Mouse (Mus musculus): Measurements from ENCODE around the gene Shld2.
"Not testable (repeated sequence)": the region's sequence is repeated elsewhere in the genome, so short reads cannot be mapped to it uniquely, and the experiment has no call there.

Gene Shld2

DNA sequence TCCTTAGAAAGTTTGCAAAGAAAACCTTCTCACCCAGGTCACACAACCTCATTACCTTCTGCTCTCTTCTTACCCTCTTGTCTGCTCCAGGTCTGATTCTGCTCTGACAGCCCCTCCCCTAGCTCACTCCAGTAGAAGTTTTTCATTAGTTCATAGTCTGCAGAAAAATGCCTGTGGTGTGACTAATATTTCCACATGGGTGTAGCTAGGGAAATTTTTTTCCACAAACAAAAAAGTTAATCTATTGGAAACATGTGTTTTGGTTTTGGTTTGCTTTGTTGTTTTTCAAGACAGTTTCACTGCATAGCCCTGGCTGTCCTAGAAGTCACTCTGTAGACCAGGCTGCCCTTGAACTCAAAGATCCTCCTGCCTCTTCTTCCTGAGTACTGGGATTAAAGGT is 7.8 kb upstream of the Shld2 start:
- no peak for DNase-seq (ENCODE audit: low spot score in 2 of 2)

GRCm38 (mm10) chr14:34317431-34317830 is 7.1 kb upstream of the Shld2 start:
- no peak for DNase-seq (ENCODE audit: low spot score in 2 of 2)

GRCm38 (mm10) chr14:34316346-34316745 is 6.1 kb upstream of the Shld2 start:
- no peak for DNase-seq (ENCODE audit: low spot score in 2 of 2)

GRCm38 (mm10) chr14:34314796-34315195 is 4.5 kb upstream of the Shld2 start:
- DNase-seq (ENCODE audit: low spot score in 2 of 2) = no peak

GRCm38 (mm10) chr14:34314383-34314782 is 4.1 kb upstream of the Shld2 start:
- not testable (repeated sequence) for DNase-seq (ENCODE audit: low spot score in 2 of 2)

GRCm38 (mm10) chr14:34313612-34314011 is 3.3 kb upstream of the Shld2 start:
- no peak for DNase-seq (ENCODE audit: low spot score in 2 of 2)

DNA sequence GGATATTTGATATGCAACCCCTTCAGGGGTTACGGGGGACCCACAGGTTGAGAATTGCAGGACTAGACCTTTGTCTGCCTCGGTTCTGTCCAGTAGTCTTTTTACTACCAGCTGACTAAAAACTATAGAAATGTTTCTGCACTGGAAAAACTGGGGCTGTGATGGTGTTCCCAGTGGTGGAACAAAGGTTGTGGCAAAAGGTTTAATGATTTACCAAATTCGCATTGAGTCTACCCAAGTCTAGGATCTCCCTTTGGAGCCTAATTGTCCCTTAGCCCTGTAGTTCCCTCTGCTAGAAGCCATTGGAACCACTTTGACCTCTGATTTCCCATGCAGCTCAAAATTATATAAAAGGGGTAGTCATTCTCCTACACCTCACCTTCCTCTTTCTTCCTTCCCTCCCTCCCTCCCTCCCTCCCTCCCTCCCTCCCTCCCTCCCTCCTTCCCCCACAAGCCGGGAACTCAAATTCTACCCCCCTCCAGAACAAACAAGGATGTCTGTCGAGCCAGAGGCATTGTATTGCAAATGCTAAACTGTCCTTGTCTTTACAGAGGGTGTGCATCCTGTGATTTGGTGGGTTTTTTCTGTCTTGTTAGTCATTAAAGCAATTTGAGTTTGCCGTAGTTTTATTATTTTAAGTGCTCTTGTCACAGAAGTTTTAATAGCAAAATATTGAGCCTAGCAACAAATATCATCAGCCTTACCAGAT is 2.2 kb upstream of the Shld2 start:
- DNase-seq (ENCODE audit: low spot score in 2 of 2) = no peak

- DNase-seq (ENCODE audit: low spot score in 2 of 2) = no peak
Observed at GRCm38 (mm10) chr14:34311691-34312090, 1.4 kb upstream of the Shld2 start.

GRCm38 (mm10) chr14:34311021-34311631 is 833 bp upstream of the Shld2 start:
- DNase-seq (ENCODE audit: low spot score in 2 of 2) = peak; percentile 39

DNA sequence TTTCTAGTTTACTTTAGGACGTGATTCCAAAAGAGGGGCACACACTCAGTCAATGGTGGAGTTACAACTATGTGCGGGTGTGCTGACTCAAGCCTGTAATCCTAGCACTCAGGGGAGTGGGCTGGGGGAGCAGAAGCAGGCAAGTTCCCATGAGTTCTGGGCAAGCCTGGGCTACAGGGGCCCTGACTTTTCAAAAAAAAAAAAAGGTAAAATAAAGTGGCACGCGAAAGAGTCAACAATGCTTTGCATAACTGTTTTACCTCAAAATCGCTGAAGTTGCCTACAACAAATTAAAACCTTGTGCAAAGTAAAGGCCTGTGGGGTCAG is 423 bp downstream of the Shld2 start:
- no peak for DNase-seq (ENCODE audit: low spot score in 2 of 2)

- DNase-seq (ENCODE audit: low spot score in 2 of 2) = no peak
Observed at GRCm38 (mm10) chr14:34309266-34309665, 1.0 kb downstream of the Shld2 start.

DNA sequence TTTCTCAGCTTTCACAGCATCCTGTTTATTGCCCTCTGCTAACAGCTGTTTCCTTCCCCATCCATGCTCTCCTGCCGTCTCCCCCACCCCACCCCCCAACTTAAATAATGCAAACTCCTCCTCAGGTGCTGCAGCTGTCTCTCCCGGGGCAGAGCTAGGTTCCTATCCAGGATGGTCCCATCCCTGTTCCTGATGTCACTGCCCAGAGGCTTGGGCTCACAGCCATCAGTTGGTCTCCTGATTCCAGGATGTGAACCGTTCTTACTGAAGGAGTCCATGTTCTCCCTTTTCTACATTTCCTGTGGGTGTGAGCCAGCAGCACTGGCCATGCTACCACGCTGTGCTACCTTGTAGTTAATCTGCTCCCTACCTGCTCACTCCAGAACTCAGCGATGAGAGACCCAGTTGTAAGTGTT is 7.0 kb downstream of the Shld2 start:
- no peak for DNase-seq (ENCODE audit: low spot score in 2 of 2)

DNA sequence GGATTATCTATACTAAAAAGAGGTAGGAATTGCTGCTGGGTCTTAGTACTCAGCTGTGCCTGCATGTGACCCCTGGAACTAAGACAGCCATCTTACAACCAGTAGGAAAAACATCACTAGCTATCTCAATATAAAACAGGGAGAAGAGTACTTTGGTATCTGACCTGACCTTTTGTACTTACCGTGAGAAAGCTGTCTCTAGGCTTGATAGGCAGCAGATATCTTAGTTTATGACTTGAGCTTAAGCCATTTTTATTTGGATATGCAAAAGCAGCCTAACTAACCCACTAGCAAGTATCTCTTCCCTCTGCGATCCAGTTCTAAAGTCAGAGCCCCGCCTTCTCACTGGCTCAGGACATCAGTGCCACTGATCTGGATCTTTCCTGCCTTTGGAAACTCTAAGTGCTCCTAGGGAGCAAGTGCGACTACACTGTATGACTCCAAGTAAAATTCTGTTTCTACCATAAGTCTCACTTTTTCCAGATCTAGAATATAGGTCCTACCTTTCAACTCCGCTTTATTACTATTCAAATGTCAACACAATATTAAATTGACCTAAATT is 7.5 kb downstream of the Shld2 start:
- DNase-seq (ENCODE audit: low spot score in 2 of 2) = no peak

DNA sequence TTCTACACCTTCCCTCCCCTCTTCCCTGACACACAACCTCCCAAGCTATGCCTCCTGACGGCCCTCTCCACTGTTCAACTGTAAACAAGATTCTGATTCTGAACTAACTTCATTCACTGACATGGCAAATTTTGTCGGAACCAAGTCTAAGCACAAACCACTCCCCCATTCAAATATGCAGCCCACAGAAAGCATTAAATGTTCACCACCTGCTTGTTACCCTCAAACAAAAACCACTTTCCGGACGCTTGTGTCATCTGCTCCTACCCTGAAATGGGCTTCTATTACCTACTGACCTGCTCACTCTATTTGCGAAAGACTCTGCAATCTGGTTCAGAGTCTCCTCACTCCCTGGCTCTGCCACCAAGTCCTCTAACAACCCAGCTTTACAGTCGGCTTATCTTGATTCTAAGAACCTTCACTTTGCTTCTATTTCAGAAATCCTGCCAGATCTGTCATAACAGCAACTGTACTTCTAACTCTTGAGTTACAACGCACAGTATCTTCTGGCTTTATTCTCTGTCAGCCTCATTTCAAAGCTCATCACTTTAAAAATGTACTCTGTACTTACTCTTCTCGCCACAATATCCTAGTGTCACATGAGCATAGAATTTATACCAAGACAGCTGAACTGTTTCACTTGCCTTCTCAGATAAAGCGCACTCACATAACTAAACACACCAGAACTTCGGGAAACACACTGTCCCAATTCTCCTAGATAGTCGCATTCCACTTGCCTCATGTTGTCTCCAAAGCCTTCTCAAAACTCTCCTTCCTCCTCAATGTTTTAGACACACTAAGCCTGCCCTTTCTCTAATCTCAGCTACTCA is 11.2 kb downstream of the Shld2 start:
- no peak for DNase-seq (ENCODE audit: low spot score in 2 of 2)

DNA sequence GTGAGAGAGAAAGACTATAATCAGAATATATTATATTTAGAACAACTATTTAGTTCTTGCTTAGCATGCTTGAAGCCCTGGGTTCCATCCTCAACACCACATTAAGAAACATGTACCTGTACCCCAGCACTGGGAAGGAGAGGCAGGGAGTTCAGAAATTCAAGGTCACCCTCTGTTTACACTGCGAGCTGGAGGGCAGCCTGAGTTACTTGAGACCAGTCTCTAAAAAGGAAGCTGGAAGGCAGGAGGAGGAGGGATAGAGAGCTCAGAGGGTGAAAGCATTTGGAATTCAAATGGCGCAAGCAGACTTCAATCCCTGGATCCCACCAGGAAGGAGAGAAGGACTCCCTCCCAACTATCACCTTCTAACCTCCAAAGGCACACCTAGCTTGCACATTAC is 12.7 kb downstream of the Shld2 start:
- no peak for DNase-seq (ENCODE audit: low spot score in 2 of 2)

DNA sequence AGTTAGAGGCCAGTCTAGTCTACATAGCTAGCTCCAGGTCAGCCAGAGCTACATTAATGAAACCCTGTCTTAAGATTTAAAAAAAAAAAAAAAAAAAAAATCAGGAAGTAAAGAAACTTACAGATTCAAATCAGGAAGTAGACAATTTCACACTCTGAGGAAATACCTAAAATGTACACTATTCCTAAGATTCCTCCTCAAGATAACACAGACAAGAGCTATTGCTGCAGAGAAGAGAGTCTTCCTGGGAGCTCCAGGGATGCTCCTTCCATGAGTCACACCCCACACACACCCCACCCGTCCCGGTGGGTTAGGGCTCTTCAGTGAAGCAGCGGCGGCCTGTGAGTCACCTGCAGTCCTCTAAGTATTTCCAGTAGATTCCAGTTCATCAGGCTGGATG is 13.3 kb downstream of the Shld2 start:
- DNase-seq (ENCODE audit: low spot score in 2 of 2) = no peak

DNA sequence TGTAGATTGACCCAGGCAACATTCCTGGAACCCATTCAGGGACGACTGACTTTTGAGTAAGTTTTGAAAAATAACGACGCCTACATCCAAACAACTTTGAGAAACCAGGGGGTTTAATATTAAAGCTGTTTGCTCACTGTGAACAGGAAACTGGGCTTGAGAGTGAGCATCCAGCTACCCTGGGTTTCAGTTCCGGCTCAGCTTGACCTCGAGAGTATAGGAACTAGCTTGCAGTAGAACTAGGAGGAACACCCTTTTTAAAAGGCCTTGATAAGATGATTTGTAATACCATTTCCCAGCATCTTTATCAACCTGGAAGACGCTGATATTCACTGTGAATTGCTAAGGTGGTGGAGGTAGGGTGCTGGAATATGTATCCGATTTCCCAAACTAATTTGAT is 13.9 kb downstream of the Shld2 start:
- no peak for DNase-seq (ENCODE audit: low spot score in 2 of 2)

DNA sequence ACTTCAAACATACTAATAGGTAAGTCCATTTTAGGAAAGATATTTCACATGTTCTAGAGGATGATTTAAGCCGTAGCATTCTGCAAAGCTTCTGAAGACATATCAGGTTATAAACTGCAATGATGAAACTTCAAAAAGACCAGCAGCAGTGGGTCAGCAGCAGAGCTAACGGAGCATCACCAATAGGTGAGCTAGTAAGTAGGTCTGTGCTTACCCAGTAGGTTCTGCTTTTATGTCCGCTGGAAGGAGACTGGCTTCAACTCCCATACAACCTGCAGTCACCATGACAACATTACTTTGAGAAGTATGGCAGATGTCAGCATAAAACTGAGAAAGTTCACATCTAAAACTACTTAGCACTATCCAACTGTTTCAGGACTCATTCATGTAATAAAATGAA is 16.7 kb downstream of the Shld2 start:
- DNase-seq (ENCODE audit: low spot score in 2 of 2) = no peak

DNA sequence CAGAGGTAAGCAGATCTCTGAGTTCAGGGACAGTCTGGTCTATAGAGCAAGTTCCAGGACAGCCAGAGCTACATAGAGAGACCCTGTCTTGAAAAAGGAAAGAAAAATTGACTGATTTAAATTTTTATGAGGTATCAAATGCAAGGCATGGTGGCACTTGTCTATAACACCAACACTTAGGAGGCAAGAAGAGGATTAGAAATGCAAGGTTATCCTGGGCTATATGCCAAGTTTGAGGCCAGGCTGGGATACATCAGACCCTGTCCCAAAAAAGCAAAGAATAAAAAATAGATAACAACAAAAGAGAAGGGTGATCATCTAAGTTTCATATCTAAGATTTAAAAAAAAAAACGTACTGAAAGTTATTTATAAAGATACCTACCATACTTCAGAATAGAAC is 20.1 kb downstream of the Shld2 start:
- no peak for DNase-seq (ENCODE audit: low spot score in 2 of 2)

DNA sequence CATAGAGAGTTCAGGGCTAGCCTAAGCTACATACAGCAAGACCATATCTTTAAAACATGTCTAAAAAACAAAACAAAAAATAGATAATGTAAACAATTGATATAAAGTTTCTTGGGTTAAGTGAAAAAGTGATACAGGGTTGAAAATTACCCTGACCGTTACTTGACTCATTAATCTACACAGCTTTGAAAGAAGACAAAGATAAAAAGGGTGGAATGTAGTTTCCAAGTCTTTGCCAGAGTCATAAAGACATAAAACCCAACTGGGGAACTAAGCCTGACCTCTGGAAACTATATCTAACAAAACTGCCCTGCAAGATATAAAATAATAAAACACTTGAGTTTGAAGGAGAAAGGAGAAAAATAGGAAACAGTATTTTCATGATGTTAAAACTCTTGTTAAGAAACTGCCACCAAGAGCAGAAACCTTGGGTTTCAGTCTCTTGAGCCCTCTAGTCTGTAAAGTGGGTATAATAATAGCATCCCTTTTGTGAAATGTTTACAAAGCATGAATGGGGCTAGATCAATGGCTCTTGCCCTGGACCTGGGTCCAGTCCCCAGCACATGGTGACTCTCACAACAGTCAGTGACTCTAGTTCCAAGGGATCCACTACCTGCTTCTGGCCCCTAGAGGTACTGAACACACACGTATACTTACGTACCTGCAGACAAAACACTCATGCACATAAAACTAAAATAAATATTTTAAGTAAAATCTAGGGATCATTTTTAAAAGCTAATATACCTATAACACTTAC is 20.9 kb downstream of the Shld2 start:
- no peak for DNase-seq (ENCODE audit: low spot score in 2 of 2)

- DNase-seq (ENCODE audit: low spot score in 2 of 2) = no peak
Observed at GRCm38 (mm10) chr14:34288396-34288795, 21.9 kb downstream of the Shld2 start.

GRCm38 (mm10) chr14:34281736-34282269 is 28.5 kb downstream of the Shld2 start:
- DNase-seq (ENCODE audit: low spot score in 2 of 2) = no peak

Data from right cerebral cortex, adult 2 months (tissue).